Mouse (Mus musculus): ENCODE results near the gene Tceal1.

- TF ChIP-seq CTCF (conservative IDR thresholded peaks at IDR 0.05; ENCODE audit: low read length) (no peak), POU5F1 (IDR thresholded peaks at IDR 0.05; ENCODE audit: borderline replicate concordance, low read length) (no peak), NANOG (IDR thresholded peaks at IDR 0.05; ENCODE audit: borderline replicate concordance, low read length) (no peak)
Measured at GRCm38 (mm10) chrX:136749329-136749728, 41.5 kb downstream of the Tceal1 start.

Data from E14TG2a.4 (cell line).